Mouse (Mus musculus) heart, embryonic 16.5 days (tissue): Measurements from ENCODE around the gene Wwc1. TPM values are rescaled to one million over a fixed set of nuclear protein-coding genes. Genes with fewer than 3 reads are reported as not detected.
A peak's percentile ranks its signal among the peaks of the same experiment; 100 is the strongest.

Experiments
- ATAC-seq: fragments of 200-750 bp; cut with Nextera tagmentation; replicated peaks from 2 replicates; pipeline ENCODE4 v1.8.0; 2017; ENCODE audit warnings: moderate number of reproducible peaks; ENCODE audit not compliant: insufficient read depth, low FRiP score; ENCODE audit errors: extremely low read depth
- H3K27ac ChIP-seq: fragments of 300-500 bp; sonication (generic); 2 replicates; pipeline ENCODE4 v1.5.1; 2014; ENCODE audit warnings: mild to moderate bottlenecking, low read length, control low read depth, moderate library complexity
- H3K27me3 ChIP-seq: fragments of 300-500 bp; sonication (generic); 2 replicates; pipeline ENCODE4 v1.6.1; 2014; ENCODE audit warnings: low read length, mixed read lengths; ENCODE audit not compliant: control insufficient read depth, insufficient read depth
- H3K36me3 ChIP-seq: fragments of 300-500 bp; sonication (generic); 2 replicates; pipeline ENCODE4 v1.6.1; 2014; ENCODE audit not compliant: control insufficient read depth, insufficient read depth
- H3K4me1 ChIP-seq: fragments of 300-500 bp; sonication (generic); 2 replicates; pipeline ENCODE4 v1.6.1; 2014; ENCODE audit warnings: low read length, mixed read lengths; ENCODE audit not compliant: control insufficient read depth, insufficient read depth
- H3K4me2 ChIP-seq: fragments of 300-500 bp; sonication (generic); 2 replicates; pipeline ENCODE4 v1.6.1; 2014; ENCODE audit warnings: low read depth, mild to moderate bottlenecking, control low read depth, low read length
- H3K4me3 ChIP-seq: fragments of 300-500 bp; sonication (generic); 2 replicates; pipeline ENCODE4 v1.5.1; 2014; ENCODE audit warnings: mild to moderate bottlenecking, control low read depth, low read length
- H3K9ac ChIP-seq: fragments of 300-500 bp; sonication (generic); 2 replicates; pipeline ENCODE4 v1.6.1; 2014; ENCODE audit warnings: low read length, control low read depth
- H3K9me3 ChIP-seq: fragments of 300-500 bp; sonication (generic); replicated peaks from 2 replicates; pipeline ENCODE4 v1.6.1; 2016; ENCODE audit warnings: low read length; ENCODE audit not compliant: control insufficient read depth
- WGBS: fragments of 180-500 bp; shearing (Covaris S2); extraction: QIAGEN DNeasy Blood & Tissue Kit; methylation state at CpG from one replicate; pipeline ENCODE4 v1.1.7; 2014; 5-methylcytosine and 5-hydroxymethylcytosine counted together
- polyA plus RNA-seq: library from polyadenylated mRNA; unstranded; fragments of >200 nt; fragmentation: Nextera tagmentation; extraction: Ambion mirVana; gene quantifications from 2 replicates; pipeline ENCODE4 v1.2.1, GENCODE M21; 2015

Gene Wwc1
- polyA plus RNA-seq, 1 experiment from 2014 or later: 0.77 TPM

DNA sequence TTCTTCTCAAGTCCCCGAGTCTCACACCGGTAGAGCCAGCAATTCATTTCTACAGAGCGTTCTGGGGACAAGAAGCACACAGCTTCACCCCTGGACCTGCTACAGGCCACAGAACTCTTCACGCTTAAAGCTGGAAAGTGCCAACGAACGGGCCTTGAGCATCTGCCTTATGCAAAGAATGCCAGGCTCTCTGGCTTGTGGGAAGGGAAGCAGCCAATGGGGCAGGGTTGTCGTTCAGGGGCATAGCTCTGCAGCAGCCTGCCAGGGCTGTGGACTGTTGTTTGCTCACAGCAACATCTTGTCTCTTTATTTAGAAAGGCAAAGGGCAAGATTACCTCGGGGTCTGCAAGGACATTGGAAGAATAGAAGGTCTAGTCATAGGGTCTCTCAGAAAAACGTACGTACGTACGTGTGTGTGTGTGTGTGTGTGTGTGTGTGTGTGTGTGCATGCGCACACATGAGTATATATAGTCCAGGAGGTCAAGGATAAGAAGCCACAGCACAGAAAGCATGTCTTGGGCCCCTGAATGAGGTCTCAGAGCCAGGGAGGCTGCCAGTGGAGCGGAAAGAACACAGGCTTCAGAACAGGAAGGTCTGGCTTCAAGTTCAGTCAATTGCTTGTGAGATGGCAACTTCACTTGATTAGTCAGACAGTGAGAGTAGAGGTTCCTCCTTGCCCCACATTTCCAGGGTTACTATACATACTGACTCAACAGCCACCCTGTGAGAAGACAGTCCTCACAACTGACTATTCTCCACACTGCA lies 48.0 kb downstream of the Wwc1 start:
- H3K27ac ChIP-seq: no peak overlapping the region
- no peak for ATAC-seq
- no peaks in the 10 kb centered on the region for H3K4me1 ChIP-seq
- H3K27me3 ChIP-seq: no peaks in the 10 kb centered on the region
- H3K9ac ChIP-seq: no peak overlapping the region
- 82% methylated on average over 14 of the region's 14 CpGs for WGBS
- no peak overlapping the region for H3K4me3 ChIP-seq
- H3K4me2 ChIP-seq: no peak overlapping the region
- no peaks in the 10 kb centered on the region for H3K9me3 ChIP-seq
- H3K36me3 ChIP-seq: no peaks in the 10 kb centered on the region

DNA sequence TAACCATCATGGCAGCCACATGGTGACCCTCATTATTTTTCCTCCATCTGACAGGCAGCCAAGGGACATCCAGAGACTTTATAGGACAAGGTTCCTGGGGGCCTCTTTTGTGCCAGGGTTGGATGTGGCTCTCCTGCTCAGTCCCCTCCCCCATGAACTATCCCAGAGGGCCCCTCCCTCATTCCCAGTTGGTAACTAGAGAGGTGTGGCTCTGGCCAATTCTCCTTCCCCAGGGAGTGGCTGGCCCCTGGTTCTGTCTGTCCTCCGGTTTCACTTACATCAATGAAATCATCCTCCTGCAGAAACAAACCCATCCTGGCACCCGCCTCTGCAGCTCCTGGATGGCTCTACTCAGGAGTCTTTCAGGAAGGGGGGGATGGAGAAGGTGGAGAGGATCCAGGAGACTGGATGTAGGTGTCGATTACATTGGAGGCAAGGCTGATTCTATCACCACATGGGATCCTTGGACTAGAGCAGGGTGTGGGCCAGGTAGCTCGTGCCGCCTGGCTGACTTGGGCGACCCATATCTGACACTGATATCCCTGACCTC lies 49.7 kb downstream of the Wwc1 start:
- Histone ChIP-seq H3K4me3 (no peak overlapping the region), H3K27ac (no peak overlapping the region), H3K9me3 (peaks cover 3% of the 10 kb centered on the region; the same call in 1 of the 2 replicates), H3K27me3 (no peaks in the 10 kb centered on the region), H3K9ac (no peak overlapping the region), H3K4me2 (no peak overlapping the region), H3K36me3 (no peaks in the 10 kb centered on the region), H3K4me1 (no peaks in the 10 kb centered on the region)
- no peak for ATAC-seq
- 82% methylated on average over 6 of the region's 6 CpGs for WGBS

DNA sequence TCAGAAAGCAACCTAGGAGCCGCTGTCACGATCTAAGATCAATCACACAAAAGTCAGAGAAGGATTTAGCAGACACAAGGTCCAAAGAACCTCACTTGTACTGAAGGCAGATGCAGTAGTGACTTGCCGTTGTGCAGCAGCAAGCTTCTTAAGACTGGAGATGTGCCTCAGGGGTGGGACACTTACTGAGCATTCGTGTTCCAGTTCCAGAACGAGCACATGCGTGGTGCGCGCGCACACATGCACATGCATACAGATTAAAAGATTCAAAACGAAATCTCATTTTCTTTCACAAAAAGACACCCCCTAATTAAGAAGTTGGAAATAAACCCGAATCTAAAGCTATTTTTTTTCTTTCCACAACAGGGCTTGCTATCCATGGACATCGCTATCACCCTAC lies 51.9 kb downstream of the Wwc1 start:
- H3K36me3 ChIP-seq: no peaks in the 10 kb centered on the region
- H3K27me3 ChIP-seq: no peaks in the 10 kb centered on the region
- ATAC-seq: no peak
- no peak overlapping the region for H3K4me2 ChIP-seq
- WGBS: 93% methylated on average over 12 of the region's 12 CpGs
- no peak overlapping the region for H3K9ac ChIP-seq
- H3K4me3 ChIP-seq: no peak overlapping the region
- peaks cover 3% of the 10 kb centered on the region; the same call in 1 of the 2 replicates for H3K9me3 ChIP-seq
- no peaks in the 10 kb centered on the region for H3K4me1 ChIP-seq
- no peak overlapping the region for H3K27ac ChIP-seq

DNA sequence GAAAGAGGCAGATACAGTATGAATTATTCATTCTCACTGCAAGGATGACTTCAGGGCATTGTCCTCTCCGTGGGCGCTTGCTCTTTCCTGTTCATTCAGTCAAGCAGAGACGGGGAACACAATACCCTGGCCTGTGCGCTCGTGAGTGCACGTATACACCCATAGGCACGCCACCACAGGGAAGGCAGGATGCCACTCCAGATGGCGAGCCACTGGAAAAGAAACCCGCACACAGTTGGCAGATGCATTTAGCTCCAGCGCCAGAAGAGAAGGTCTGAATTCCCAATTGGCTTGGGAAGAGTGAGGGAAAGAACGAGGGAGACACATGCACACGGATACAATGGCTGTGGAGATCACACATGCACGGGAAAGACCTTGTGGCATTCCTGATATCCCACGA lies 53.0 kb downstream of the Wwc1 start:
- peaks cover 3% of the 10 kb centered on the region; the same call in 1 of the 2 replicates for H3K9me3 ChIP-seq
- WGBS: 65% methylated on average over 14 of the region's 14 CpGs
- H3K27ac ChIP-seq: no peak overlapping the region
- no peaks in the 10 kb centered on the region for H3K4me1 ChIP-seq
- no peaks in the 10 kb centered on the region for H3K36me3 ChIP-seq
- no peak overlapping the region for H3K4me3 ChIP-seq
- ATAC-seq: no peak
- H3K9ac ChIP-seq: no peak overlapping the region
- no peak overlapping the region for H3K4me2 ChIP-seq
- H3K27me3 ChIP-seq: no peaks in the 10 kb centered on the region

DNA sequence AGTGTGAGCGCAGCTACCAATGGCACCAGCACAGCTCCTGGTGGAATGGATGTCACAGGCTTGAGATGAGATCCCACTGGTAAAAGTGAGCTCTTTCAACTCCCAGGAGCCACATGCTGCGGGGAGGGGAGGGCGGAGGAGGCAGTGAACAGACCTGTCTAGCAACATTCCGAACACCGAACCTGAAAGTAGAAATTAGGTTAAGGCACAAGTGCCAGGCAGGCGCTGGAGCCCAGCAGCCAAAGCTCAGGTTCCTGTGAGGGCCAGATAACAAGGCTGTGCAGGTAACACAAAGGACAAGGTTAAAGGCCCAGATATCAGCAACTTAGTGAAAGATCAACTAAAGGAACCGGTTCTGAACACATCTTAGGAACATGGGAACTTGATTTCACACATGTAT lies 54.7 kb downstream of the Wwc1 start:
- Histone ChIP-seq H3K27me3 (no peaks in the 10 kb centered on the region), H3K27ac (no peak overlapping the region), H3K4me2 (no peak overlapping the region), H3K4me1 (no peaks in the 10 kb centered on the region), H3K36me3 (no peaks in the 10 kb centered on the region), H3K4me3 (no peak overlapping the region), H3K9ac (no peak overlapping the region), H3K9me3 (peaks cover 3% of the 10 kb centered on the region; the same call in 1 of the 2 replicates)
- no peak for ATAC-seq
- WGBS: 71% methylated on average over 7 of the region's 7 CpGs

DNA sequence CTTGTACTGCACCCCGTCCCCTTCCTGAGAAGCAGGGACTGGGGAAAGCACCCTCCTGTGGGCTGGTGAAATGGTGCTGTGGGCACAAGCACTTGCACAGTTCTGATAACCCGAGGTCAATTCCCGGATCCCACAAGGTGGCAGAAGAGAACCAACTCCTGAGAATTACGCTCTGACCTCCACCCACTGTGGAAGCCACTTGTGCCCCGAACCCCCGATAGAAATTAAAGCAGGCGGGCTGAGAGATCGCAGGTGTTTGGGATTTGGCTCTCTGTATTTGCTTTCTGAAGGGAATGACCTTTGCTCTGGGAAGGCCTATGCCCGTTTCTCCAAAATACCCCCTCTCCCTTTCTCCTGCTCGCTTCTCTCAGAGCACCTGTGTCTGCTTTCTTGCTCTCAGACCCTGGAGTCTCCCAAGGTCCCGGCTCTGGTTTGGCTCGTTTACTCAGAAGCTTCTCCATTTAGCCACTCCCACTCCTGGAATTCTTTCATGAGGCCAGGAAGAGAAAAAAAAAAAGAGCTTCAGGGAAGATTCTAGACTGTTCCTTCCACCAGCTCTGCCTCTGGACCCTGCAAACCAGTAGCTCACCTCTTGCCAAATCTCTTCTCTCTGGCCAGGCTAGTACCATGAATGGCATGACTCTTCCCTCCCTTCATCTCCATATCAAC lies 58.0 kb downstream of the Wwc1 start:
- no peaks in the 10 kb centered on the region for H3K27me3 ChIP-seq
- no peak overlapping the region for H3K27ac ChIP-seq
- ATAC-seq: no peak; the same call in 1 of the 2 replicates
- no peak overlapping the region for H3K4me3 ChIP-seq
- H3K4me2 ChIP-seq: peak overlapping the region; percentile 13; the same call in 1 of the 2 replicates
- peaks cover 3% of the 10 kb centered on the region; the same call in 1 of the 2 replicates for H3K9me3 ChIP-seq
- H3K36me3 ChIP-seq: no peaks in the 10 kb centered on the region
- no peaks in the 10 kb centered on the region for H3K4me1 ChIP-seq
- no peak overlapping the region for H3K9ac ChIP-seq
- 34% methylated on average over 12 of the region's 12 CpGs for WGBS

DNA sequence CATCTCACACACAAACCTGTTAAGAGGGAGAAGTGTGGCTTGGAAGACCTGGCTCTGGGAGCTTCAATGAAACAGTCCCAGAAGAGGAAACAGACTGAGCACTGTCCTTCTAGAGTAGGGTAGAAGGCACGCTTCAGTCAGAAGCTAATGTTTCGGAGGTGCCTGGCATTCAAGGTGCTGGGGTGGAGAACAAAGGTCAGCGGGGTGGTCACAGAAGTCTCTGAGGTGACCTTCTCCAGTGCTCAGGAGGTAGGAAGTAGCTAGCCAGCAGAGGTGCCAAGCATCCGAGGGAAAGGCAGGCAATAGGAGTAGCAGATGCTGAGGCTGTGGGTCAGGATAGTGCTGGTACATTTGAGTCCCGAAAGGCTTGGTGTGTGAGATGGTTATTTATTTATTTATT lies 59.6 kb downstream of the Wwc1 start:
- H3K9ac ChIP-seq: no peak overlapping the region
- WGBS: 81% methylated on average over 5 of the region's 5 CpGs
- no peaks in the 10 kb centered on the region for H3K27me3 ChIP-seq
- no peaks in the 10 kb centered on the region for H3K4me1 ChIP-seq
- H3K9me3 ChIP-seq: no peaks in the 10 kb centered on the region
- H3K27ac ChIP-seq: no peak overlapping the region
- H3K4me2 ChIP-seq: no peak overlapping the region
- no peak overlapping the region for H3K4me3 ChIP-seq
- H3K36me3 ChIP-seq: no peaks in the 10 kb centered on the region
- no peak for ATAC-seq

DNA sequence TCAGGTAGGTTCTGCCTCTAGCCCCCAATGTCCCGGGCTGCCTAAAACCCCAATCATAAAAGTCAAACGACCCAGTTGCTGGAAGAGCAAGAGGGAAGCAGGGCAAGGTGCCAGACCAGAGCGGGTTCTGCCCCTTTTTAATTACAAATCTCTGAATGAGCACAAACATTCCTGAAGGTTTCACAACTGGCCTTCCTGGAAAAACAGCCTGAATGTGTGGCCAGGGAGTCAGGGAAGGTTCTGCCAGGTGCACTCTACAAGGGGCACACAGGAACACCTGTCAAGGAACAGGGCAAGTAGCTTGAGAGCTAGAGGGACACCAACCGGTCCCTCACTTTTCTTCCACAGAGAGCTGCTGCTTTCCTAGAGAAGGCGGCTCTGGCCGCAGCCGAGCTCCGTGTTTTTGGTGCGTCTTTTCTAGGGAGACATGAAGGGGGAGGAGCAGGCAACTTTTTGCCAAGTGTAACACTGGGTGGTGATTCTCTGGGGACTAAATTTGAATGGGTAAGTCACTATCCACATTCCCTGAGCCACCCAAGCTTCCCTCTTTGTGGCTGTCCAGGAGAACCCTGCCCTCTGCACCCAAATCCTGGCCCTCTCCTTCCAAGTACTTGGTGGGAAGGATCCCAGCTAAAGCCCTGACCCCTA lies 60.3 kb downstream of the Wwc1 start:
- ATAC-seq: no peak
- no peaks in the 10 kb centered on the region for H3K4me1 ChIP-seq

DNA sequence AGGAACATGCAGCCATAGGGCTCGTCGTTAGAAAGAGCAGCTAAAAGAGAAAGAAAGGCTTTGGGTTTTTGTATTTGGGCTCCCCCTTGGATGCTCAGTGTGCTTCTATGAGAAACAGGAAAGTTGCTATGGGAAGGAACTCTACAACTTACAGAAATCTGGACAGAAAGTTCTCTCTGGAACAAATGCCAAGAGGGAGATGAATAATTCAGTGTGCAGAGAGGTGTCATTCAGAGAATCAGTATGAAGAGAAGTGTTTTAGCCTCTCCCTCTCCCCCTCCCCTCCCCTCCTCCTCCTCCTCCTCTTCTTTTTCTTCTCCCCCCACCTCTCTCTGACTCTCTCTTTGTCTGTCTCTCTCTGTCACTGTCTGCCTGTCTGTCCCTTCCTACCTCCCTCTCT lies 60.9 kb downstream of the Wwc1 start:
- ATAC-seq: no peak
- 57% methylated on average over 2 of the region's 2 CpGs for WGBS
- Histone ChIP-seq H3K4me1 (no peaks in the 10 kb centered on the region), H3K9me3 (no peaks in the 10 kb centered on the region), H3K36me3 (no peaks in the 10 kb centered on the region), H3K27me3 (no peaks in the 10 kb centered on the region), H3K4me3 (no peak overlapping the region), H3K4me2 (no peak overlapping the region), H3K27ac (no peak overlapping the region), H3K9ac (no peak overlapping the region)

More for the DNA sequence above, 60.3 kb downstream of the Wwc1 start:
- H3K4me3 ChIP-seq: no peak overlapping the region
- no peak overlapping the region for H3K9ac ChIP-seq
- no peaks in the 10 kb centered on the region for H3K9me3 ChIP-seq
- 66% methylated on average over 9 of the region's 9 CpGs for WGBS
- H3K4me2 ChIP-seq: no peak overlapping the region
- H3K36me3 ChIP-seq: no peaks in the 10 kb centered on the region
- H3K27me3 ChIP-seq: no peaks in the 10 kb centered on the region
- H3K27ac ChIP-seq: no peak overlapping the region
